Mouse (Mus musculus): ENCODE results near the gene Hist1h3i. TPM values are rescaled to one million over a fixed set of nuclear protein-coding genes. Genes with fewer than 3 reads are reported as not detected.

Hist1h3i gene
- total RNA-seq (2014; fragmentation: Nextera tagmentation) (310 and 340 TPM in 2 replicates), total RNA-seq (2017) (88.3 and 299 TPM in 2 replicates)

- peak; percentile 28 for ATAC-seq (replicated peaks; ENCODE audit: low FRiP score, low TSS enrichment, poor library complexity, severe bottlenecking)
These were observed at the start of gene Hist1h3i for GRCm38 (mm10) chr13:21783255-21783617. Hist1h3i (minus strand) TSS chr13:21783370.

GRCm38 (mm10) chr13:21831418-21832394 is 48.5 kb upstream of the Hist1h3i start, which contains the start of gene Hist1h4n:
Hist1h4n (minus strand) TSS chr13:21832196.
- ATAC-seq (replicated peaks; ENCODE audit: low FRiP score, low TSS enrichment, poor library complexity, severe bottlenecking), result peak; percentile 52

GRCm38 (mm10) chr13:21830344-21830743 is 47.2 kb upstream of the Hist1h3i start:
- ATAC-seq (replicated peaks; ENCODE audit: low FRiP score, low TSS enrichment, poor library complexity, severe bottlenecking), result no peak

- ATAC-seq (replicated peaks; ENCODE audit: low FRiP score, low TSS enrichment, poor library complexity, severe bottlenecking), result no peak
These were observed 45.3 kb upstream of the Hist1h3i start for GRCm38 (mm10) chr13:21828511-21828910.

- ATAC-seq (replicated peaks; ENCODE audit: low FRiP score, low TSS enrichment, poor library complexity, severe bottlenecking), result peak; percentile 80
These were observed 37.1 kb upstream of the Hist1h3i start for GRCm38 (mm10) chr13:21820082-21820890.

GRCm38 (mm10) chr13:21812092-21812491 is 28.9 kb upstream of the Hist1h3i start:
- ATAC-seq (replicated peaks; ENCODE audit: low FRiP score, low TSS enrichment, poor library complexity, severe bottlenecking), result peak; percentile 70

GRCm38 (mm10) chr13:21811539-21811938 is 28.4 kb upstream of the Hist1h3i start, which contains the start of gene Hist1h4m:
Hist1h4m (plus strand) TSS chr13:21811746.
- ATAC-seq (replicated peaks; ENCODE audit: low FRiP score, low TSS enrichment, poor library complexity, severe bottlenecking), result peak; percentile 50

GRCm38 (mm10) chr13:21811074-21811473 is 27.9 kb upstream of the Hist1h3i start:
- peak; percentile 45 for ATAC-seq (replicated peaks; ENCODE audit: low FRiP score, low TSS enrichment, poor library complexity, severe bottlenecking)

GRCm38 (mm10) chr13:21810073-21810472 is 26.9 kb upstream of the Hist1h3i start, which contains the start of the genes Hist1h2bq and Hist1h2ao:
Hist1h2bq (minus strand) TSS chr13:21810197.
Hist1h2ao (plus strand) TSS chr13:21810465.
- peak; percentile 83 for ATAC-seq (replicated peaks; ENCODE audit: low FRiP score, low TSS enrichment, poor library complexity, severe bottlenecking)

- ATAC-seq (replicated peaks; ENCODE audit: low FRiP score, low TSS enrichment, poor library complexity, severe bottlenecking), result peak; percentile 88
These were observed 19.9 kb upstream of the Hist1h3i start for GRCm38 (mm10) chr13:21803058-21803457.

GRCm38 (mm10) chr13:21797163-21797562 is 14.0 kb upstream of the Hist1h3i start:
- ATAC-seq (replicated peaks; ENCODE audit: low FRiP score, low TSS enrichment, poor library complexity, severe bottlenecking), result peak; percentile 91

- ATAC-seq (replicated peaks; ENCODE audit: low FRiP score, low TSS enrichment, poor library complexity, severe bottlenecking), result no peak
These were observed 12.4 kb upstream of the Hist1h3i start for GRCm38 (mm10) chr13:21795584-21795983.

GRCm38 (mm10) chr13:21790601-21791283 is 7.6 kb upstream of the Hist1h3i start:
- no peak for ATAC-seq (replicated peaks; ENCODE audit: low FRiP score, low TSS enrichment, poor library complexity, severe bottlenecking)

GRCm38 (mm10) chr13:21789925-21790324 is 6.8 kb upstream of the Hist1h3i start:
- ATAC-seq (replicated peaks; ENCODE audit: low FRiP score, low TSS enrichment, poor library complexity, severe bottlenecking), result no peak

- ATAC-seq (replicated peaks; ENCODE audit: low FRiP score, low TSS enrichment, poor library complexity, severe bottlenecking), result no peak
These were observed 4.8 kb upstream of the Hist1h3i start for GRCm38 (mm10) chr13:21787760-21788593.

GRCm38 (mm10) chr13:21786899-21787629 is 3.9 kb upstream of the Hist1h3i start, which contains the start of the genes Hist1h2an and Hist1h2bp:
Hist1h2an (minus strand) TSS chr13:21787218.
Hist1h2bp (plus strand) TSS chr13:21787461.
- ATAC-seq (replicated peaks; ENCODE audit: low FRiP score, low TSS enrichment, poor library complexity, severe bottlenecking), result peak; percentile 82

GRCm38 (mm10) chr13:21786189-21786898 is 3.2 kb upstream of the Hist1h3i start:
- ATAC-seq (replicated peaks; ENCODE audit: low FRiP score, low TSS enrichment, poor library complexity, severe bottlenecking), result 0 out of 2 replicates have a peak, but pooled peaks have one; percentile 4

Measured in megakaryocyte-erythroid progenitor cell, adult 5-6 weeks (primary cell).